Mouse (Mus musculus) lung, embryonic 14.5 days (tissue): ENCODE measurements at regions not wholly inside any gene's neighbourhood (a gene's known extent, or its start where the extent isn't known, plus 50 kb on each side); places are given as distances from the start of the nearest gene placed in this dataset.

Experiments used
- ATAC-seq: fragments of 200-750 bp; cut with Nextera tagmentation; 2 replicates; pipeline ENCODE4 v1.8.0; 2017; ENCODE audit warnings: mild to moderate bottlenecking, moderate TSS enrichment, moderate library complexity; ENCODE audit not compliant: insufficient read depth
- DNase-seq: peaks from one replicate; pipeline ENCODE4 v3.0.0-alpha.2; 2015
- H3K27ac ChIP-seq: fragments of 300-500 bp; sonication (generic); 2 replicates; pipeline ENCODE4 v1.5.1; 2014; ENCODE audit warnings: low read depth, mild to moderate bottlenecking, moderate library complexity
- H3K27me3 ChIP-seq: fragments of 300-500 bp; sonication (generic); 2 replicates; pipeline ENCODE4 v1.6.1; 2014; ENCODE audit warnings: low read length, control low read depth; ENCODE audit not compliant: insufficient read depth
- H3K36me3 ChIP-seq: fragments of 300-500 bp; sonication (generic); 2 replicates; pipeline ENCODE4 v1.6.1; 2014; ENCODE audit warnings: control low read depth; ENCODE audit not compliant: insufficient read depth
- H3K4me1 ChIP-seq: fragments of 300-500 bp; sonication (generic); 2 replicates; pipeline ENCODE4 v1.6.1; 2014; ENCODE audit warnings: antibody characterized with exemption, control low read depth; ENCODE audit not compliant: insufficient read depth
- H3K4me2 ChIP-seq: fragments of 300-500 bp; sonication (generic); 2 replicates; pipeline ENCODE4 v1.6.1; 2014; ENCODE audit warnings: mild to moderate bottlenecking
- H3K4me3 ChIP-seq: fragments of 300-500 bp; sonication (generic); 2 replicates; pipeline ENCODE4 v1.5.1; 2014; ENCODE audit warnings: low read depth, low read length
- H3K9ac ChIP-seq: fragments of 300-500 bp; sonication (generic); 2 replicates; pipeline ENCODE4 v1.6.1; 2014
- H3K9me3 ChIP-seq: fragments of 300-500 bp; sonication (generic); 2 replicates; pipeline ENCODE4 v1.6.1; 2016; ENCODE audit warnings: low read depth, low read length, control low read depth
- CTCF ChIP-seq: IDR thresholded peaks from 2 replicates; pipeline ENCODE4 v1.5.1; 2016; ENCODE audit warnings: antibody characterized with exemption, low read depth
- WGBS: fragments of 180-500 bp; shearing (Covaris S2); extraction: QIAGEN DNeasy Blood & Tissue Kit; methylation state at CpG from one replicate; pipeline ENCODE4 v1.1.7; 2014; 5-methylcytosine and 5-hydroxymethylcytosine counted together

DNA sequence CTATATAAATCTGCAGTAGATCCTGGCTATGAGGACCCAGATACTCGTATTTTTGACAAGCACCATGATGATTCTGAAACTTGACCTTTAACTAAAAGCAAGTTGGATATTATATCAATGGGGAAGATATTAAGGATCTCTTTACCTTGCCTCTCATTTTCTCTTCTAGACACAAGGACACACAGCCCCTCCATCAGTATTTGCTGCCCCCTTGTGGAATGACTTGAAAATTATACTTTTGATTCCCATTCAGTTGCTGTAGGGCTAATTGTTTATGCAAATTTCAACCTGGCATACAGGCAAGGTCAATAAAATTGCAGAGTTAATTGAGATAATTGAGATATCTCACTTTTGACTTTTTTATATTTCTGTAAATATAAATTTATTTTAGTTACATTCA, 375.5 kb downstream of the Nap1l3 start:
- Histone ChIP-seq H3K4me2 (no peak overlapping the region), H3K27ac (no peak overlapping the region), H3K4me1 (no peaks in the 10 kb centered on the region), H3K9ac (no peak overlapping the region), H3K36me3 (no peaks in the 10 kb centered on the region), H3K4me3 (no peak overlapping the region), H3K27me3 (no peaks in the 10 kb centered on the region), H3K9me3 (no peaks in the 10 kb centered on the region)
- 38% methylated on average over 1 of the region's 1 CpGs for WGBS
- DNase-seq (peak; percentile 51), ATAC-seq (no peak)
- peak; percentile 26; the same call in 1 of the 2 replicates for TF ChIP-seq CTCF
